Mouse (Mus musculus) C2C12 (cell line): ENCODE measurements around the gene Efnb2.

Experiments used
- CEBPB ChIP-seq: IDR thresholded peaks from one replicate; pipeline ENCODE4 v1.6.1; 2011; ENCODE audit warnings: low read depth, mild to moderate bottlenecking, control low read depth, moderate library complexity
- CTCF ChIP-seq: IDR thresholded peaks from one replicate; pipeline ENCODE4 v1.5.1; 2011; ENCODE audit not compliant: control insufficient read depth, insufficient read depth, insufficient read length
- MAX ChIP-seq: IDR thresholded peaks from one replicate; pipeline ENCODE4 v1.6.1; 2011; ENCODE audit warnings: mild to moderate bottlenecking, control low read depth
- USF1 ChIP-seq: IDR thresholded peaks from one replicate; pipeline ENCODE4 v1.6.1; 2011; ENCODE audit warnings: low read depth, mild to moderate bottlenecking, control low read depth, moderate library complexity

DNA sequence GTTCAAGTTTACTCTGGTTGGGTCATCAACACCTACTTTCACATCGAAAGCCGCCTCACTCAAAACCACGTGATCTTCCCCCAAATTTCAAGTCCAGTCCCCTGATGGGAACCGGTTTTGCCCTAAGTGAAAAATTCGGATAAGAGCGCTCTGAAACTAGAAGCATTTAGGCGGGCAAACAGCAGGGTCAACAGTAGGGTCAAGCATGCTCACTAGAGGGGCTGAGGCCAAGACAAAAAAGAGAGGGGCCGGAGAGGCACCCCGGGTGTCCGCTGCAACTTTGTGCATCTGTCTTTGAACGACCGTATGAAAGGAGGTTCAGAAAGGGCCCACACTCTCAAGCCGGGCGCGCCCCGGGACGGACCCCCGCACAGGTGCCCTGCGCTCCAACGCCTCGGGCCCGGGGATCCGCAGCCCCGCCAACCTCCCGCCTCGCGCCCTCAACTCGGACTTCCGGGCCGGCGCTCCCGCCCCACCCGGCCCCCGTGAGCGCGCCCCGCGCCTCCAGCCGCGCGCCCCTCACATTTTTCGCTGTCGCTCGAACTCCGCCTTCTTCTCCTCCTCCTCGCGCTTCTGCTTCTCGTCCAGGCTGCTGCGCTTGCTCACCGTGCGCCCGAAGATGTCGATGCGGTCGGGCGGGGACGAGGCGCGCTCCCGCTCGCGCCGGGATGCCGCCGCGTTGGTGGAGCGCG lies 28.6 kb upstream of the Efnb2 start:
- no peak for TF ChIP-seq CTCF
- TF ChIP-seq CEBPB = no peak
- TF ChIP-seq USF1 = peak; percentile 76
- peak; percentile 64 for TF ChIP-seq MAX
